Mouse (Mus musculus) cerebral cortex, adult 2 months (tissue): Measurements from ENCODE around the gene Hist1h2ad.

ENCODE experiments used
- WGBS: fragments of 180-500 bp; shearing (Covaris S2); methylation state at CpG from one replicate; pipeline ENCODE4 v1.1.7; 2018; 5-methylcytosine and 5-hydroxymethylcytosine counted together

Hist1h2ad gene

GRCm38 (mm10) chr13:23585442-23586098 lies 11.4 kb downstream of the Hist1h2ad start:
- under 1% methylated on average over 30 of the region's 36 CpGs for WGBS

- WGBS = 1% methylated on average over 22 of the region's 22 CpGs
These were observed 12.1 kb downstream of the Hist1h2ad start for GRCm38 (mm10) chr13:23586099-23586939.

- WGBS = 4% methylated on average over 1 of the region's 1 CpGs
These were observed 12.7 kb downstream of the Hist1h2ad start for GRCm38 (mm10) chr13:23586940-23587225.

- 93% methylated on average over 7 of the region's 7 CpGs for WGBS
These were observed 17.0 kb downstream of the Hist1h2ad start for GRCm38 (mm10) chr13:23591206-23591605.

GRCm38 (mm10) chr13:23591886-23592285 lies 17.7 kb downstream of the Hist1h2ad start:
- WGBS = 97% methylated on average over 7 of the region's 7 CpGs

GRCm38 (mm10) chr13:23592614-23593013 lies 18.4 kb downstream of the Hist1h2ad start:
- WGBS = 82% methylated on average over 7 of the region's 7 CpGs

- WGBS = 75% methylated on average over 5 of the region's 5 CpGs
These were observed 19.0 kb downstream of the Hist1h2ad start for GRCm38 (mm10) chr13:23593051-23593770.

GRCm38 (mm10) chr13:23595185-23595584 lies 21.0 kb downstream of the Hist1h2ad start:
- 86% methylated on average over 2 of the region's 2 CpGs for WGBS

GRCm38 (mm10) chr13:23595622-23596372 lies 21.6 kb downstream of the Hist1h2ad start:
- 90% methylated on average over 7 of the region's 7 CpGs for WGBS

GRCm38 (mm10) chr13:23597957-23598356 lies 23.8 kb downstream of the Hist1h2ad start:
- WGBS = 9% methylated on average over 9 of the region's 9 CpGs

- 65% methylated on average over 7 of the region's 7 CpGs for WGBS
These were observed 29.1 kb downstream of the Hist1h2ad start for GRCm38 (mm10) chr13:23603182-23603699.

- 100% methylated on average over 3 of the region's 3 CpGs for WGBS
These were observed 30.3 kb downstream of the Hist1h2ad start for GRCm38 (mm10) chr13:23604452-23604851.

- 95% methylated on average over 3 of the region's 3 CpGs for WGBS
These were observed 30.9 kb downstream of the Hist1h2ad start for GRCm38 (mm10) chr13:23605052-23605451.

GRCm38 (mm10) chr13:23609209-23609608 lies 35.0 kb downstream of the Hist1h2ad start:
- WGBS = 87% methylated on average over 4 of the region's 4 CpGs

GRCm38 (mm10) chr13:23610393-23610792 lies 36.2 kb downstream of the Hist1h2ad start:
- 75% methylated on average over 2 of the region's 2 CpGs for WGBS

- WGBS = 89% methylated on average over 3 of the region's 3 CpGs
These were observed 37.5 kb downstream of the Hist1h2ad start for GRCm38 (mm10) chr13:23611638-23612037.

GRCm38 (mm10) chr13:23620056-23620732 lies 46.0 kb downstream of the Hist1h2ad start:
- 27% methylated on average over 12 of the region's 12 CpGs for WGBS

GRCm38 (mm10) chr13:23620733-23621531 lies 46.8 kb downstream of the Hist1h2ad start, which contains the start of gene Hist1h2be:
Hist1h2be (minus strand) TSS chr13:23621124.
- WGBS = under 1% methylated on average over 27 of the region's 27 CpGs

GRCm38 (mm10) chr13:23621532-23622174 lies 47.5 kb downstream of the Hist1h2ad start:
- 0% methylated on average over 18 of the region's 18 CpGs for WGBS
